Mouse (Mus musculus): ENCODE data around the gene Erc2.

- no peak for TF ChIP-seq USF1 (IDR thresholded peaks at IDR 0.05; ENCODE audit: low read depth)
- TF ChIP-seq CTCF (IDR thresholded peaks at IDR 0.05; ENCODE audit: control insufficient read depth, insufficient read depth, insufficient read length): peak; percentile 57
- no peak for TF ChIP-seq MAX (IDR thresholded peaks at IDR 0.05)
These were observed 185.9 kb downstream of the Erc2 start for GRCm38 (mm10) chr14:27808080-27808479.
